Mouse (Mus musculus) intestine, embryonic 15.5 days (tissue): ENCODE data around the gene Peli2. TPM values are rescaled to one million over a fixed set of nuclear protein-coding genes. Genes with fewer than 3 reads are reported as not detected.

Experiments
- ATAC-seq: fragments of 200-750 bp; cut with Nextera tagmentation; 2 replicates; pipeline ENCODE4 v1.8.0; 2017; ENCODE audit warnings: moderate TSS enrichment, moderate library complexity
- H3K27ac ChIP-seq: fragments of 300-500 bp; sonication (generic); 2 replicates; pipeline ENCODE4 v1.5.1; 2015; ENCODE audit warnings: mild to moderate bottlenecking, inconsistent platforms
- H3K27me3 ChIP-seq: fragments of 300-500 bp; sonication (generic); replicated peaks from 2 replicates; pipeline ENCODE4 v1.6.1; 2015; ENCODE audit warnings: inconsistent platforms
- H3K36me3 ChIP-seq: fragments of 300-500 bp; sonication (generic); 2 replicates; pipeline ENCODE4 v1.6.1; 2015; ENCODE audit warnings: inconsistent platforms
- H3K4me1 ChIP-seq: fragments of 300-500 bp; sonication (generic); replicated peaks from 2 replicates; pipeline ENCODE4 v1.6.1; 2015; ENCODE audit warnings: inconsistent platforms
- H3K4me2 ChIP-seq: fragments of 300-500 bp; sonication (generic); replicated peaks from 2 replicates; pipeline ENCODE4 v1.6.1; 2015; ENCODE audit warnings: mild to moderate bottlenecking, inconsistent platforms
- H3K4me3 ChIP-seq: fragments of 300-500 bp; sonication (generic); replicated peaks from 2 replicates; pipeline ENCODE4 v1.5.1; 2015; ENCODE audit warnings: inconsistent platforms
- H3K9ac ChIP-seq: fragments of 300-500 bp; sonication (generic); 2 replicates; pipeline ENCODE4 v1.6.1; 2015; ENCODE audit warnings: inconsistent platforms
- H3K9me3 ChIP-seq: fragments of 300-500 bp; sonication (generic); 2 replicates; pipeline ENCODE4 v1.6.1; 2016; ENCODE audit warnings: inconsistent platforms
- WGBS: fragments of 180-500 bp; shearing (Covaris S2); methylation state at CpG from one replicate; pipeline ENCODE4 v1.1.7; 2015; 5-methylcytosine and 5-hydroxymethylcytosine counted together
- polyA plus RNA-seq: library from polyadenylated mRNA; unstranded; fragments of >200 nt; fragmentation: Nextera tagmentation; extraction: Ambion mirVana; gene quantifications from 2 replicates; pipeline ENCODE4 v1.2.1, GENCODE M21; 2015

The Peli2 gene
- polyA plus RNA-seq, 1 experiment from 2014 or later: 5.3 TPM

GRCm38 (mm10) chr14:48178304-48178995 lies 57.8 kb downstream of the Peli2 start:
- Histone ChIP-seq H3K27ac (no peak overlapping the region), H3K4me1 (no peaks in the 10 kb centered on the region), H3K4me2 (no peak overlapping the region), H3K9ac (no peak overlapping the region), H3K36me3 (no peaks in the 10 kb centered on the region), H3K9me3 (no peaks in the 10 kb centered on the region), H3K4me3 (no peak overlapping the region), H3K27me3 (no peaks in the 10 kb centered on the region)
- 71% methylated on average over 15 of the region's 15 CpGs for WGBS
- no peak for ATAC-seq

GRCm38 (mm10) chr14:48179021-48179420 lies 58.4 kb downstream of the Peli2 start:
- Histone ChIP-seq H3K36me3 (no peaks in the 10 kb centered on the region), H3K4me3 (no peak overlapping the region), H3K27ac (no peak overlapping the region), H3K4me1 (no peaks in the 10 kb centered on the region), H3K9ac (no peak overlapping the region), H3K27me3 (no peaks in the 10 kb centered on the region), H3K9me3 (no peaks in the 10 kb centered on the region), H3K4me2 (no peak overlapping the region)
- ATAC-seq: no peak
- 78% methylated on average over 8 of the region's 8 CpGs for WGBS

GRCm38 (mm10) chr14:48186302-48186701 lies 65.7 kb downstream of the Peli2 start:
- H3K4me1 ChIP-seq: 0 out of 2 replicates have a peak, but pooled peaks cover 4% of the 10 kb centered on the region
- no peak overlapping the region for H3K4me3 ChIP-seq
- no peak for ATAC-seq
- H3K4me2 ChIP-seq: no peak overlapping the region
- no peak overlapping the region for H3K27ac ChIP-seq
- no peak overlapping the region for H3K9ac ChIP-seq
- WGBS: 81% methylated on average over 6 of the region's 6 CpGs
- no peaks in the 10 kb centered on the region for H3K9me3 ChIP-seq
- H3K36me3 ChIP-seq: no peaks in the 10 kb centered on the region
- no peaks in the 10 kb centered on the region for H3K27me3 ChIP-seq

GRCm38 (mm10) chr14:48187100-48187499 lies 66.5 kb downstream of the Peli2 start:
- H3K4me2 ChIP-seq: no peak overlapping the region
- H3K4me1 ChIP-seq: 0 out of 2 replicates have a peak, but pooled peaks cover 7% of the 10 kb centered on the region
- H3K27me3 ChIP-seq: no peaks in the 10 kb centered on the region
- no peak overlapping the region for H3K27ac ChIP-seq
- 80% methylated on average over 9 of the region's 9 CpGs for WGBS
- H3K4me3 ChIP-seq: no peak overlapping the region
- no peak for ATAC-seq
- no peaks in the 10 kb centered on the region for H3K36me3 ChIP-seq
- no peaks in the 10 kb centered on the region for H3K9me3 ChIP-seq
- no peak overlapping the region for H3K9ac ChIP-seq

GRCm38 (mm10) chr14:48189330-48189729 lies 68.7 kb downstream of the Peli2 start:
- Histone ChIP-seq H3K4me1 (0 out of 2 replicates have a peak, but pooled peaks cover 7% of the 10 kb centered on the region), H3K36me3 (no peaks in the 10 kb centered on the region), H3K4me2 (no peak overlapping the region), H3K9me3 (no peaks in the 10 kb centered on the region), H3K27ac (no peak overlapping the region), H3K27me3 (no peaks in the 10 kb centered on the region), H3K4me3 (no peak overlapping the region), H3K9ac (no peak overlapping the region)
- WGBS: 56% methylated on average over 8 of the region's 8 CpGs
- 0 out of 2 replicates have a peak, but pooled peaks have one; percentile 45 for ATAC-seq

GRCm38 (mm10) chr14:48190946-48191345 lies 70.3 kb downstream of the Peli2 start:
- no peak for ATAC-seq
- Histone ChIP-seq H3K9ac (no peak overlapping the region), H3K27ac (no peak overlapping the region), H3K27me3 (no peaks in the 10 kb centered on the region), H3K36me3 (no peaks in the 10 kb centered on the region), H3K4me3 (no peak overlapping the region), H3K4me2 (no peak overlapping the region), H3K4me1 (0 out of 2 replicates have a peak, but pooled peaks cover 7% of the 10 kb centered on the region), H3K9me3 (no peaks in the 10 kb centered on the region)
- 86% methylated on average over 5 of the region's 5 CpGs for WGBS

GRCm38 (mm10) chr14:48191925-48192324 lies 71.3 kb downstream of the Peli2 start:
- H3K9me3 ChIP-seq: no peaks in the 10 kb centered on the region
- no peak overlapping the region for H3K4me2 ChIP-seq
- H3K4me3 ChIP-seq: no peak overlapping the region
- no peak overlapping the region for H3K27ac ChIP-seq
- no peak for ATAC-seq
- no peak overlapping the region for H3K9ac ChIP-seq
- H3K36me3 ChIP-seq: no peaks in the 10 kb centered on the region
- WGBS: 85% methylated on average over 3 of the region's 3 CpGs
- no peaks in the 10 kb centered on the region for H3K27me3 ChIP-seq
- H3K4me1 ChIP-seq: 0 out of 2 replicates have a peak, but pooled peaks cover 9% of the 10 kb centered on the region

- no peak for ATAC-seq
- H3K4me3 ChIP-seq: no peak overlapping the region
- no peaks in the 10 kb centered on the region for H3K9me3 ChIP-seq
- H3K27me3 ChIP-seq: no peaks in the 10 kb centered on the region
- no peaks in the 10 kb centered on the region for H3K36me3 ChIP-seq
- peaks cover 18% of the 10 kb centered on the region for H3K4me1 ChIP-seq
- 46% methylated on average over 5 of the region's 5 CpGs for WGBS
- H3K9ac ChIP-seq: no peak overlapping the region
- no peak overlapping the region for H3K4me2 ChIP-seq
- H3K27ac ChIP-seq: no peak overlapping the region
Observed at GRCm38 (mm10) chr14:48196804-48197203, 76.2 kb downstream of the Peli2 start.

GRCm38 (mm10) chr14:48197287-48197686 lies 76.7 kb downstream of the Peli2 start:
- 0 out of 2 replicates have a peak, but pooled peaks have one; percentile 32 for ATAC-seq
- no peak overlapping the region for H3K27ac ChIP-seq

GRCm38 (mm10) chr14:48198190-48198954 lies 77.7 kb downstream of the Peli2 start:
- no peaks in the 10 kb centered on the region for H3K27me3 ChIP-seq
- H3K9me3 ChIP-seq: no peaks in the 10 kb centered on the region
- no peak overlapping the region for H3K4me2 ChIP-seq
- 46% methylated on average over 8 of the region's 8 CpGs for WGBS
- H3K4me1 ChIP-seq: peaks cover 18% of the 10 kb centered on the region
- ATAC-seq: no peak
- H3K9ac ChIP-seq: no peak overlapping the region
- no peak overlapping the region for H3K27ac ChIP-seq
- H3K36me3 ChIP-seq: no peaks in the 10 kb centered on the region
- no peak overlapping the region for H3K4me3 ChIP-seq

More at GRCm38 (mm10) chr14:48197287-48197686, 76.7 kb downstream of the Peli2 start:
- no peaks in the 10 kb centered on the region for H3K36me3 ChIP-seq
- H3K4me3 ChIP-seq: no peak overlapping the region
- H3K9me3 ChIP-seq: no peaks in the 10 kb centered on the region
- H3K27me3 ChIP-seq: no peaks in the 10 kb centered on the region
- no peak overlapping the region for H3K4me2 ChIP-seq
- peaks cover 18% of the 10 kb centered on the region for H3K4me1 ChIP-seq
- 71% methylated on average over 7 of the region's 7 CpGs for WGBS
- H3K9ac ChIP-seq: no peak overlapping the region

GRCm38 (mm10) chr14:48198957-48199356 lies 78.3 kb downstream of the Peli2 start:
- H3K27ac ChIP-seq: no peak overlapping the region
- ATAC-seq: no peak
- 55% methylated on average over 16 of the region's 16 CpGs for WGBS
- no peak overlapping the region for H3K4me3 ChIP-seq
- peaks cover 18% of the 10 kb centered on the region for H3K4me1 ChIP-seq
- no peaks in the 10 kb centered on the region for H3K9me3 ChIP-seq
- no peak overlapping the region for H3K9ac ChIP-seq
- no peaks in the 10 kb centered on the region for H3K27me3 ChIP-seq
- H3K36me3 ChIP-seq: no peaks in the 10 kb centered on the region
- no peak overlapping the region for H3K4me2 ChIP-seq

GRCm38 (mm10) chr14:48199506-48199905 lies 78.9 kb downstream of the Peli2 start:
- no peak for ATAC-seq
- H3K4me2 ChIP-seq: no peak overlapping the region
- H3K36me3 ChIP-seq: no peaks in the 10 kb centered on the region
- peaks cover 18% of the 10 kb centered on the region for H3K4me1 ChIP-seq
- H3K9ac ChIP-seq: no peak overlapping the region
- H3K27me3 ChIP-seq: no peaks in the 10 kb centered on the region
- 75% methylated on average over 4 of the region's 4 CpGs for WGBS
- no peak overlapping the region for H3K27ac ChIP-seq
- no peaks in the 10 kb centered on the region for H3K9me3 ChIP-seq
- no peak overlapping the region for H3K4me3 ChIP-seq
